In genomic region chr2:28626038-28626437, GRCm38 (mm10) we compare ENCODE assay signal across 29 mouse cellular contexts. TPM values are rescaled to one million over a fixed set of nuclear protein-coding genes. Genes with fewer than 3 reads are reported as not detected.
"Had no signal": no experiment of that assay in that cellular context is flagged by ENCODE, and none has a peak within 500 bp of the region (broad histone marks: within the 10 kb centered on the region; RNA-seq: fewer than 3 reads in every experiment).

No protein-coding gene starts in this region.

- H3K9ac ChIP-seq: embryonic facial prominence, embryonic 12.5 days; embryonic facial prominence, embryonic 13.5 days; embryonic facial prominence, embryonic 15.5 days; forebrain, embryonic 12.5 days; forebrain, embryonic 13.5 days; forebrain, embryonic 15.5 days; forebrain, postnatal 0 days had no signal

- DNase-seq: cerebellum, adult 9-10 months; cerebellum, adult 9-11 months; cerebellum, postnatal 10 days; cerebellum, postnatal 14 days; cerebellum, postnatal 25 days; cerebellum, postnatal 36 days; embryo, embryonic 11 days; forebrain, postnatal 0 days; gastrocnemius, adult 2 months; gastrocnemius, postnatal 10 days; gastrocnemius, postnatal 14 days; gastrocnemius, postnatal 25 days; gastrocnemius, postnatal 36 days; heart, adult 11 months; heart, adult 18-20 months; heart, adult 2 months had no signal

- H3K4me3 ChIP-seq: embryonic facial prominence, embryonic 10.5 days; embryonic facial prominence, embryonic 12.5 days; embryonic facial prominence, embryonic 13.5 days; embryonic facial prominence, embryonic 15.5 days; erythroblast, embryonic 14.5 days; forebrain, embryonic 10.5 days; forebrain, embryonic 12.5 days; forebrain, embryonic 13.5 days; forebrain, embryonic 15.5 days; gastrocnemius, adult 2 months; heart, adult 2 months had no signal

- ATAC-seq: forebrain, embryonic 13.5 days; forebrain, embryonic 14.5 days; forebrain, embryonic 15.5 days; forebrain, embryonic 16.5 days; forebrain, postnatal 0 days had no signal

- H3K9me3 ChIP-seq: embryonic facial prominence, embryonic 10.5 days; embryonic facial prominence, embryonic 12.5 days; embryonic facial prominence, embryonic 13.5 days; embryonic facial prominence, embryonic 15.5 days; forebrain, embryonic 10.5 days; forebrain, embryonic 12.5 days; forebrain, embryonic 13.5 days; forebrain, embryonic 15.5 days had no signal

- H3K27ac ChIP-seq: embryonic facial prominence, embryonic 10.5 days; embryonic facial prominence, embryonic 12.5 days; embryonic facial prominence, embryonic 13.5 days; embryonic facial prominence, embryonic 15.5 days; forebrain, embryonic 10.5 days; forebrain, embryonic 12.5 days; forebrain, embryonic 13.5 days; forebrain, embryonic 15.5 days; gastrocnemius, adult 2 months; heart, adult 2 months had no signal

- H3K4me1 ChIP-seq: embryonic facial prominence, embryonic 15.5 days; forebrain, embryonic 13.5 days; forebrain, embryonic 15.5 days had no signal

- H3K36me3 ChIP-seq: embryonic facial prominence, embryonic 10.5 days; embryonic facial prominence, embryonic 12.5 days; embryonic facial prominence, embryonic 13.5 days; embryonic facial prominence, embryonic 15.5 days; forebrain, embryonic 10.5 days; forebrain, embryonic 12.5 days; forebrain, embryonic 15.5 days had no signal

- H3K4me2 ChIP-seq: embryonic facial prominence, embryonic 12.5 days; embryonic facial prominence, embryonic 13.5 days; embryonic facial prominence, embryonic 15.5 days; forebrain, embryonic 12.5 days; forebrain, embryonic 13.5 days; forebrain, embryonic 15.5 days had no signal

RNA-seq across cellular contexts. Expression of gene Gfi1b, which starts 4.3 kb away (rescaled TPM):
- polyA plus RNA-seq: cortical plate, adult 2 months; embryonic facial prominence, embryonic 15.5 days; forebrain, embryonic 14.5 days; forebrain, embryonic 15.5 days; forebrain, embryonic 16.5 days; forebrain, postnatal 0 days; frontal cortex, adult 2 months had no signal
